Mouse (Mus musculus) right cerebral cortex, postnatal 25 days (tissue): ENCODE results near the gene Slc39a7.

Experiments used
- DNase-seq: peaks from one replicate; pipeline ENCODE4 v3.0.0; 2022

The Slc39a7 gene

DNA sequence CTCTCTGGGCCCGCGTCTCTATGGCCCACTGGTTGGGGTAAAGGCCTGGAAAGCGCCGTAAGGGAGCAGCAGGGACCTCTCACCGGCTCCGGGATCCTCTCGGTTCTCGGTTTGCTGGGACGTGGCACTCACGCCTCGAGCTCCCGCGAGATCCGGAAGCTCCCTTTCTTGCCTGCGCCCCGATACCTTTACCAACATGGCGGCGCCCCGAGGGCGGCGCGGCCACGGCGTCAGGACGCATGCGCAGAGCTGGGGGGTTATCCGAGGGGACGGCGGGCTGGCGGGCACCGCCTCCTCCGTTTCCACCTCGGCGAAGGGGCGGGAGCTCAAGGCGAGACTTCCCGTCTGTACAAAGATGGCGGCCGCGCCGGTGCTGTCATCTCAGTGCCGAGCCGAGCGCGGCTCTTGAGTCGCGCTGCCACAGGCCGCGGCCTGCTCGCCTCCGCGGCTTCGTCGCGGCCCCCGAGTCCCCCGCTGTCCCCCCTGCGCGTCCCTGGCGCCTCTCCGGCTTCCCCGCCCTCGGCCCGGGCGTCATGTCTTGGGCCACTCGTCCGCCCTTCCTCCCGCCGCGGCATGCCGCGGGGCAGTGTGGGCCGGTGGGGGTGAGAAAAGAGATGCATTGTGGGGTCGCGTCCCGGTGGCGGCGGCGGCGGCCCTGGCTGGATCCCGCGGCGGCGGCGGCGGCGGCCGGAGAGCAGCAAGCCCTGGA, at the start of gene Slc39a7, which contains the start of gene Rxrb:
Gene Slc39a7 (minus strand): TSS at position 218 of the 709 bp plus-strand sequence.
Gene Rxrb (plus strand): TSS at position 348 of the 709 bp plus-strand sequence.
- DNase-seq, result peak; percentile 98

GRCm38 (mm10) chr17:34079621-34080020, 48.1 kb upstream of the Slc39a7 start:
- peak; percentile 7 for DNase-seq

DNA sequence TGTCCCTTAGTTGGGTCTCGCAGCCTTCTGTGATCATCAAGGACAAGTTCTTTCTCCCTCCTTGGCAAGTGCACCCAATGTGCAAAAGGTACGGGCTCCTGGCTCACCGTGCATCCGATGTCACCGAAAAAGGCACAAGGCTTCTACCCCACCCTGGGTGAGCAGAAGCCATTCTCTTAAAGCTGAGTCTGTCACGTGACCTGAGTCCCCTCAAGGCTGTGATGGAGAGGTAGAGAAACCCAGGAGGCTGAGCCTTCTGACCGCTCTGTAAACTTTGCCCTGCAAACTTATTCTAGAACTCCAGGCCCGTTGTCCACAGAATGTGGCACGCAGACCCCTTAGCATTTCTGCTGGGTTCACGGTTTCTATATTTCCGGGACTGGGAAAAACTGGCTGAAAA, 47.5 kb upstream of the Slc39a7 start:
- DNase-seq, result no peak

DNA sequence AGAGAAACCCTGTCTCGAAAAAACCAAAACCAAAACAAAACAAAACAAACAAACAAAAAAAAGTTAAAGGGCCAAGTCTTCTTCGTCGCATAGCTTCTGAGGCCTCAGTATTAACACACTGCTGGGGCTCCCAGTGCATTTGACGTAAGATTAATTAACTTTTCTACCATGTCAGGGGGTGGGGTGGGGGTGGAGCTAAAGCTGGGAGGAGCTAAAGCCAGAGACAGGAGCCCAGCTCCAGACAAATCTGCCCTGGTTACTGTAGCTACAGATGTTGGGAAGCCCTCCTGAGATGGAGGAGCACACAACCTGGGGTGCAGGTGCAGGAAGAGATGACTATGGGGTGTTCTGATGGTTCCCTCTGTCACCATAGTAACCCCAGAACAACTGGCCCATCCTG, 46.7 kb upstream of the Slc39a7 start:
- no peak for DNase-seq

DNA sequence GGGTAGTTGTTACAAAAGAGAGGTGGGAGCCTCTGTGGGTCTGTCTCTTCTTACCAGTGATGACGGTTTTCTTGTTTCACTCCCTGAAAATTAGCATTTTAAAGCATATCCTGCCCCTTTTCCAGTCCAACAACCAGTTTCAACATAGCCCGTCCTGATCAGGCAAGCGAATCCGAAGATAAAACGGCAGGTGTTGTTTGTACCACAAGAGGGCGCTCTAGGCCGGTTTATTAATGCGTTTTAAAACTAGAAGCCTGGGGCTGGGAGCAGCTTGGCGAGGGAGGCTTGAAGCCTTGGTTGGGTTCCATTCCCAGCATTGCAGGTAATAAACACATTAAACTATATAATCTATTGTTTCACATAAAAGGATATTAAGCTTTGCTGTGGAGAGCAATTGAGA, 46.1 kb upstream of the Slc39a7 start:
- DNase-seq, result peak; percentile 40

- peak; percentile 21 for DNase-seq
Observed at GRCm38 (mm10) chr17:34075271-34075670, 43.8 kb upstream of the Slc39a7 start.

- DNase-seq, result no peak
Observed at GRCm38 (mm10) chr17:34072091-34072490, 40.6 kb upstream of the Slc39a7 start.

DNA sequence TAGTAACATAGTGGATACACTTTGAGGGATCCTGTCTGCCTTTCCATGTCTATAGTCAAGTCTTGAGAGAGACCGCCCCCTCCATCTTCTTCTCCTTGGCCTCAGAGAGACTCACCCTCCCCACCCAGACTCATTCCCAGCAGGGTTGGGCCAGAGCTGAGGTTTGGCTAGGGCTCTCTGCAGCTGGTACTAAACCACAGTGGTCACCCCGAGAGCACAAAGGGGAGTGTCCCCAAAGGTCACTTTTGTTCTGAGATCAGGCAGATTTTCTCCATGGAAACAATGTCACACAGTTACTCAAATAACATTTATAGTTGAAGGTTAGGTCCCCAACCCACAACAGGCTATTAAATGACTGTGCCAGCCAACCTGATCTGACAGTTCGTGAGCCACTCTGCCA, 37.4 kb upstream of the Slc39a7 start:
- no peak for DNase-seq

GRCm38 (mm10) chr17:34057224-34057623, 25.7 kb upstream of the Slc39a7 start:
- no peak for DNase-seq

DNA sequence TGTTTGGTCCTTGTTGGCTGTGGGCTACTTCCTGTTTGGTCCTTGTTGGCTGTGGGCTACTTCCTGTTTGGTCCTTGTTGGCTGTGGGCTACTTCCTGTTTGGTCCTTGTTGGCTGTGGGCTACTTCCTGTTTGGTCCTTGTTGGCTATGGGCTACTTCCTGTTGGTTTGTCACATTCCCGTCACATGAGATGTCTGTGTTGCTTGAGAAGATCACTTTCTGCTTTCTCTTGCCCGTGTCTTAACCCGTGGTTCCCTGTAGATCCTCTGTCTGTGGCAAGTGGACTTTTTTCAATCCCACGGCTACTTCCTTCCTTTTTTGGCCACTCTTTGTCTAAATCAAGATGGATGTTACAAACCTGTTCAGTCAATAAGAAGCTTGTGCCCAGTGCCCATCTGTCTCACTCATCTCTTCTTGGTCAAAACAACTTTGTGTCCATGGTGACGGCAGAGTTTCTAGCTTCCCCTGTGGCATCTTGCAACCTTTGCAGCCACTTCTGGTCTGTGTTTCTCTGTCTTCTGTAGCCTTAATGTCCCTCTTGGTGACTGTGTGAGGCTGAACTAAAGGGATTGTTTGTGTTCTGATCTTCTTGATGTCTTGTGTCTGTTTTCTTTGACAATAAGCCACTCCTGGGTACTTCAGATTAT, 16.0 kb upstream of the Slc39a7 start:
- DNase-seq, result no peak

DNA sequence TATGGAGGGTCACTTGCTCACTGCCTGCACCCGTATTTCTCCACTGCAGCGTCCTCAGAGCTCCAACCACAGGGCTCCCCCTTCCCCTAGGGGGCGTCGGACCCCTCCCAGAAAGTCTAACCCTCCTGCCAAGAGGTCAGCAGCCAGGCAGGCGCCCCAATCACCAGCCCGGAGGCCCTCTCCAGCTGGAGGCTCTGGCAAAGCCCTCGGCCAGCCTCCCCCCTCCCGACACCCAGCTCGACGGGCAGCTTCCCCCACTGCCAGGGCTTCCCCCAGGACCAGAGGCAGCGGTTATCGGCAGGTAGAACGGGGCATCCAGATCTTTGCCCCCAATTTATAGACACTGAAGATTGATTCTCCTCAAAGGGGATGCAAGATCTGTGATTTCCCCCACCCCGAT, 14.5 kb upstream of the Slc39a7 start:
- no peak for DNase-seq

- no peak for DNase-seq
Observed at GRCm38 (mm10) chr17:34039562-34040450, 8.3 kb upstream of the Slc39a7 start.

- no peak for DNase-seq
Observed at GRCm38 (mm10) chr17:34038878-34039561, 7.5 kb upstream of the Slc39a7 start, which contains the start of gene Col11a2. Gene Col11a2 (plus strand): TSS chr17:34039437.

GRCm38 (mm10) chr17:34038440-34038839, 7.0 kb upstream of the Slc39a7 start:
- DNase-seq, result peak; percentile 59

- DNase-seq, result no peak
Observed at GRCm38 (mm10) chr17:34037241-34037640, 5.8 kb upstream of the Slc39a7 start.

- no peak for DNase-seq
Observed at GRCm38 (mm10) chr17:34036647-34037046, 5.2 kb upstream of the Slc39a7 start.

DNA sequence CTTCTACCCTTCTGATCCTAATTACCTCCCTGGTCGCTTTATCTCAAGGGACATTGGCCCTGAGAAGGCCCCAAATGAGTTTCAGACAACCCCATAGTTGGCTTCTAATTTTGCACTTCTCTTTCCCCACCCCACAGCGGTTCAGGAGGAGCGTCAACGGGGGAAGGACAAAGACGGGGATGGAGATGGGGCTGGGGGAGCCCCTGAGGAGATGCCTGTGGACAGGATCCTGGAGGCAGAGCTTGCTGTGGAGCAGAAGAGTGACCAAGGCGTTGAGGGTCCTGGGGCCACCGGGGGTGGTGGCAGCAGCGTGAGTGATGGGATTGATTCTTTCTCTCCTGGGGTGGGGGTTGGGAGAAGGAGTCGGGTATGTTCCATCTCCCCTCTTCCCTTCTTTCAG, 4.0 kb upstream of the Slc39a7 start:
- DNase-seq, result no peak

DNA sequence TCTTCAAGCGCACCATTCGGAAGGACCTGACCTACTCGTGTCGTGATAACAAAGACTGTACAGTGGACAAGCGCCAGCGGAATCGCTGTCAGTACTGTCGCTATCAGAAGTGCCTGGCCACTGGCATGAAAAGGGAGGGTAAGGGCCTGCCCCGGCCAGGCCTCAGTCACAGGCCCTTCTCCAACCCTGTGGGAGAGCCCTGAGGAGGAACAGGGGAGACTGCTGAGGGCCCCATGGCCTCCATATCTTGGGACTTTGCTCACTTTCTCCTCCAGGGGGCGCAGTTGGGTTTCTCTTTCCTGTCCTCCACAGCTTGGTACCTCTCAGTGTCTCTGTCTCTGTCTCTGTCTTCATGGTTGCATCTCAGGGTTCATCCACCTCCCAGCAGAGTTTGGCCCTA, 2.6 kb upstream of the Slc39a7 start:
- no peak for DNase-seq

GRCm38 (mm10) chr17:34033441-34033840, 2.0 kb upstream of the Slc39a7 start:
- DNase-seq, result no peak

DNA sequence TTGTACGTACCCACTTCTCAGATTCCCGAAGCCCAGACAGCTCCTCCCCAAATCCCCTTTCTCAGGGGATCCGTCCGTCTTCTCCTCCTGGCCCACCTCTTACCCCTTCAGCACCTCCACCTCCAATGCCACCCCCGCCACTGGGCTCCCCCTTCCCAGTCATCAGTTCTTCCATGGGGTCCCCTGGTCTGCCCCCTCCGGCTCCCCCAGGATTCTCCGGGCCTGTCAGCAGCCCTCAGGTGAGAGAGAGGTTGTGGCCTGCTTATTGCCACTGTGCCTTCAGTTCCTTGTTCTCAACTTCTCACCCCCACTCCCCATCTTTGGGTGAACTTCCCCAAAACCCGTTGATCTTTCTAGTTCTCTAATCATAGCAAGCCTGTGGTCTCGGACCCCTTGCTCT, 1.3 kb upstream of the Slc39a7 start:
- no peak for DNase-seq

- no peak for DNase-seq
Observed at GRCm38 (mm10) chr17:34032174-34032632, 721 bp upstream of the Slc39a7 start.

- no peak for DNase-seq
Observed at GRCm38 (mm10) chr17:34030861-34031326, 588 bp downstream of the Slc39a7 start.
